Mouse (Mus musculus): ENCODE results near the gene Klhl9. TPM values are rescaled to one million over a fixed set of nuclear protein-coding genes. Genes with fewer than 3 reads are reported as not detected.

Gene Klhl9
- polyA plus RNA-seq, 1 experiment = 64.8 TPM

- no peak overlapping the region for H3K27ac ChIP-seq (ENCODE audit: insufficient read depth, low read depth, low read length)
- H3K4me1 ChIP-seq (ENCODE audit: control insufficient read depth, insufficient read depth, low read length) = peaks cover 11% of the 10 kb centered on the region
- no peak overlapping the region for H3K4me3 ChIP-seq (ENCODE audit: insufficient read depth, low read length)
- TF ChIP-seq CTCF (IDR thresholded peaks at IDR 0.05; ENCODE audit: low read depth, low read length) (no peak), POLR2A (IDR thresholded peaks at IDR 0.05; ENCODE audit: borderline replicate concordance, low read depth, low read length) (no peak)
These were observed 29.7 kb downstream of the Klhl9 start for GRCm38 (mm10) chr4:88692537-88692936.

- TF ChIP-seq CTCF (IDR thresholded peaks at IDR 0.05; ENCODE audit: low read depth, low read length) = no peak
- TF ChIP-seq POLR2A (IDR thresholded peaks at IDR 0.05; ENCODE audit: borderline replicate concordance, low read depth, low read length) = no peak
- H3K4me1 ChIP-seq (ENCODE audit: control insufficient read depth, insufficient read depth, low read length) = peaks cover 4% of the 10 kb centered on the region; the same call in 1 of the 2 replicates
- H3K27ac ChIP-seq (ENCODE audit: insufficient read depth, low read depth, low read length) = no peak within 1 kb of the TSS
- H3K4me3 ChIP-seq (ENCODE audit: insufficient read depth, low read length) = no peak within 1 kb of the TSS
These were observed 31.0 kb downstream of the Klhl9 start, which contains the start of gene Ifnab for GRCm38 (mm10) chr4:88691259-88691658. TSS of gene Ifnab (minus strand) at chr4:88691359.

GRCm38 (mm10) chr4:88683812-88684211 is 38.5 kb downstream of the Klhl9 start, which contains the start of gene Ifna2:
TSS of gene Ifna2 (minus strand) at chr4:88683912.
- Histone ChIP-seq H3K4me3 (ENCODE audit: insufficient read depth, low read length) (no peak within 1 kb of the TSS), H3K27ac (ENCODE audit: insufficient read depth, low read depth, low read length) (no peak within 1 kb of the TSS), H3K4me1 (ENCODE audit: control insufficient read depth, insufficient read depth, low read length) (no peaks in the 10 kb centered on the region)
- TF ChIP-seq POLR2A (IDR thresholded peaks at IDR 0.05; ENCODE audit: borderline replicate concordance, low read depth, low read length) = no peak

GRCm38 (mm10) chr4:88681353-88681752 is 40.9 kb downstream of the Klhl9 start:
- Histone ChIP-seq H3K4me3 (ENCODE audit: insufficient read depth, low read length) (no peak overlapping the region), H3K4me1 (ENCODE audit: control insufficient read depth, insufficient read depth, low read length) (no peaks in the 10 kb centered on the region), H3K27ac (ENCODE audit: insufficient read depth, low read depth, low read length) (no peak overlapping the region)
- TF ChIP-seq CTCF (IDR thresholded peaks at IDR 0.05; ENCODE audit: low read depth, low read length) (no peak), POLR2A (IDR thresholded peaks at IDR 0.05; ENCODE audit: borderline replicate concordance, low read depth, low read length) (no peak)

GRCm38 (mm10) chr4:88680362-88680761 is 41.9 kb downstream of the Klhl9 start:
- TF ChIP-seq POLR2A (IDR thresholded peaks at IDR 0.05; ENCODE audit: borderline replicate concordance, low read depth, low read length) (no peak), CTCF (IDR thresholded peaks at IDR 0.05; ENCODE audit: low read depth, low read length) (no peak)
- H3K4me3 ChIP-seq (ENCODE audit: insufficient read depth, low read length) = no peak overlapping the region

GRCm38 (mm10) chr4:88676824-88677223 is 45.4 kb downstream of the Klhl9 start, which contains the start of gene Ifna16:
TSS of gene Ifna16 (minus strand) at chr4:88676924.
- Histone ChIP-seq H3K27ac (ENCODE audit: insufficient read depth, low read depth, low read length) (no peak within 1 kb of the TSS), H3K4me3 (ENCODE audit: insufficient read depth, low read length) (no peak within 1 kb of the TSS), H3K4me1 (ENCODE audit: control insufficient read depth, insufficient read depth, low read length) (no peaks in the 10 kb centered on the region)
- TF ChIP-seq CTCF (IDR thresholded peaks at IDR 0.05; ENCODE audit: low read depth, low read length) (no peak), POLR2A (IDR thresholded peaks at IDR 0.05; ENCODE audit: borderline replicate concordance, low read depth, low read length) (no peak)

More at GRCm38 (mm10) chr4:88680362-88680761, 41.9 kb downstream of the Klhl9 start:
- Histone ChIP-seq H3K4me1 (ENCODE audit: control insufficient read depth, insufficient read depth, low read length) (no peaks in the 10 kb centered on the region), H3K27ac (ENCODE audit: insufficient read depth, low read depth, low read length) (no peak overlapping the region)

Other genes starting within 250 kb of the Klhl9 start
- not detected in 2 replicates for gene Ifnb1, start 199.7 kb downstream of the Klhl9 start, polyA plus RNA-seq (2012; ENCODE audit: insufficient read depth, insufficient read length, missing spikeins)
- not detected in 2 replicates for gene Ifna15, start 164.2 kb downstream of the Klhl9 start, polyA plus RNA-seq (2012; ENCODE audit: insufficient read depth, insufficient read length, missing spikeins)
- gene Ifna14, start 150.7 kb downstream of the Klhl9 start, polyA plus RNA-seq (2012; ENCODE audit: insufficient read depth, insufficient read length, missing spikeins) = not detected in 2 replicates
- not detected in 2 replicates for gene Ifna9, start 130.1 kb downstream of the Klhl9 start, polyA plus RNA-seq (2012; ENCODE audit: insufficient read depth, insufficient read length, missing spikeins)
- not detected in 2 replicates for gene Ifna12, start 119.1 kb downstream of the Klhl9 start, polyA plus RNA-seq (2012; ENCODE audit: insufficient read depth, insufficient read length, missing spikeins)
- gene C87499, start 88.1 kb downstream of the Klhl9 start, polyA plus RNA-seq (2012; ENCODE audit: insufficient read depth, insufficient read length, missing spikeins) = not detected in 2 replicates
- not detected in 2 replicates for gene Ifna13, start 78.0 kb downstream of the Klhl9 start, polyA plus RNA-seq (2012; ENCODE audit: insufficient read depth, insufficient read length, missing spikeins)
- not detected in 2 replicates for gene Ifna16, start 45.5 kb downstream of the Klhl9 start, polyA plus RNA-seq (2012; ENCODE audit: insufficient read depth, insufficient read length, missing spikeins)
- not detected in 2 replicates for gene Ifna2, start 38.6 kb downstream of the Klhl9 start, polyA plus RNA-seq (2012; ENCODE audit: insufficient read depth, insufficient read length, missing spikeins)
- not detected in 2 replicates for gene Ifnab, start 31.1 kb downstream of the Klhl9 start, polyA plus RNA-seq (2012; ENCODE audit: insufficient read depth, insufficient read length, missing spikeins)
- gene Gm26566, start 660 bp downstream of the Klhl9 start, polyA plus RNA-seq (2012; ENCODE audit: insufficient read depth, insufficient read length, missing spikeins) = not detected in 2 replicates
- not detected in 2 replicates for gene Gm13271, start 32.4 kb upstream of the Klhl9 start, polyA plus RNA-seq (2012; ENCODE audit: insufficient read depth, insufficient read length, missing spikeins)
- gene Gm13283, start 37.7 kb upstream of the Klhl9 start, polyA plus RNA-seq (2012; ENCODE audit: insufficient read depth, insufficient read length, missing spikeins) = not detected in 2 replicates
- not detected in 2 replicates for gene Gm13290, start 51.4 kb upstream of the Klhl9 start, polyA plus RNA-seq (2012; ENCODE audit: insufficient read depth, insufficient read length, missing spikeins)
- gene Gm13289, start 54.5 kb upstream of the Klhl9 start, polyA plus RNA-seq (2012; ENCODE audit: insufficient read depth, insufficient read length, missing spikeins) = not detected in 2 replicates
- gene Gm13272, start 57.4 kb upstream of the Klhl9 start, polyA plus RNA-seq (2012; ENCODE audit: insufficient read depth, insufficient read length, missing spikeins) = not detected in 2 replicates
- not detected in 2 replicates for gene Ifnz, start 59.7 kb upstream of the Klhl9 start, polyA plus RNA-seq (2012; ENCODE audit: insufficient read depth, insufficient read length, missing spikeins)
- gene Gm13276, start 63.2 kb upstream of the Klhl9 start, polyA plus RNA-seq (2012; ENCODE audit: insufficient read depth, insufficient read length, missing spikeins) = not detected in 2 replicates
- not detected in 2 replicates for gene Gm13277, start 66.2 kb upstream of the Klhl9 start, polyA plus RNA-seq (2012; ENCODE audit: insufficient read depth, insufficient read length, missing spikeins)
- gene Gm13278, start 69.1 kb upstream of the Klhl9 start, polyA plus RNA-seq (2012; ENCODE audit: insufficient read depth, insufficient read length, missing spikeins) = not detected in 2 replicates
- not detected in 2 replicates for gene Gm13275, start 72.0 kb upstream of the Klhl9 start, polyA plus RNA-seq (2012; ENCODE audit: insufficient read depth, insufficient read length, missing spikeins)
- gene Gm13279, start 74.9 kb upstream of the Klhl9 start, polyA plus RNA-seq (2012; ENCODE audit: insufficient read depth, insufficient read length, missing spikeins) = not detected in 2 replicates
- gene Gm13285, start 77.2 kb upstream of the Klhl9 start, polyA plus RNA-seq (2012; ENCODE audit: insufficient read depth, insufficient read length, missing spikeins) = not detected in 2 replicates
- not detected in 2 replicates for gene Gm13287, start 80.8 kb upstream of the Klhl9 start, polyA plus RNA-seq (2012; ENCODE audit: insufficient read depth, insufficient read length, missing spikeins)
- not detected in 2 replicates for gene Gm13288, start 83.1 kb upstream of the Klhl9 start, polyA plus RNA-seq (2012; ENCODE audit: insufficient read depth, insufficient read length, missing spikeins)
- gene Ifna7, start 93.8 kb upstream of the Klhl9 start, polyA plus RNA-seq (2012; ENCODE audit: insufficient read depth, insufficient read length, missing spikeins) = not detected in 2 replicates
- gene Ifna11, start 97.5 kb upstream of the Klhl9 start, polyA plus RNA-seq (2012; ENCODE audit: insufficient read depth, insufficient read length, missing spikeins) = not detected in 2 replicates
- gene Ifna6, start 105.0 kb upstream of the Klhl9 start, polyA plus RNA-seq (2012; ENCODE audit: insufficient read depth, insufficient read length, missing spikeins) = not detected in 2 replicates
- not detected in 2 replicates for gene Ifna5, start 113.1 kb upstream of the Klhl9 start, polyA plus RNA-seq (2012; ENCODE audit: insufficient read depth, insufficient read length, missing spikeins)
- not detected in 2 replicates for gene Ifna4, start 119.4 kb upstream of the Klhl9 start, polyA plus RNA-seq (2012; ENCODE audit: insufficient read depth, insufficient read length, missing spikeins)
- not detected in 2 replicates for gene Ifna1, start 127.6 kb upstream of the Klhl9 start, polyA plus RNA-seq (2012; ENCODE audit: insufficient read depth, insufficient read length, missing spikeins)
- gene Ifne, start 157.7 kb upstream of the Klhl9 start, polyA plus RNA-seq (2012; ENCODE audit: insufficient read depth, insufficient read length, missing spikeins) = not detected in 2 replicates

Data from bone marrow macrophage, adult 2 months (primary cell).